Mouse (Mus musculus): ENCODE measurements around the gene Dtnb.

- no peak for TF ChIP-seq POLR2A (IDR thresholded peaks at IDR 0.05; ENCODE audit: low read depth, low read length)
- no peak for TF ChIP-seq CTCF (IDR thresholded peaks at IDR 0.05; ENCODE audit: extremely low read depth, insufficient read length, insufficient replicate concordance, low read depth, low read length)
Observed at GRCm38 (mm10) chr12:3768391-3768790, 196.2 kb downstream of the Dtnb start.
